ENCODE assay signal across 8 mouse cellular contexts in genomic region chr19:38245361-38246176, GRCm38 (mm10). TPM values are rescaled to one million over a fixed set of nuclear protein-coding genes. Genes with fewer than 3 reads are reported as not detected.
DNase-seq lines count a peak whose midpoint lies in the region; ATAC-seq and TF ChIP-seq lines count a peak whose summit lies in the region.
"Had no signal": no experiment of that assay in that cellular context is flagged by ENCODE, and none has a peak within 500 bp of the region (broad histone marks: within the 10 kb centered on the region; RNA-seq: fewer than 3 reads in every experiment).

No protein-coding gene starts in this region.

- H3K4me3 ChIP-seq in left cerebral cortex, adult 2 months = no peak overlapping the region
- H3K4me3 ChIP-seq in forebrain, embryonic 11.5 days (ENCODE audit: low read depth, low read length) = no peak overlapping the region
- no peak overlapping the region for H3K4me3 ChIP-seq in hindbrain, embryonic 13.5 days
- no peak overlapping the region for H3K4me3 ChIP-seq in myocyte

- H3K9me3 ChIP-seq in forebrain, embryonic 11.5 days (ENCODE audit: control insufficient read depth, low read length) = no peaks in the 10 kb centered on the region
- no peaks in the 10 kb centered on the region for H3K9me3 ChIP-seq in hindbrain, embryonic 13.5 days

- 64% methylated on average over 10 of the region's 10 CpGs for WGBS in forebrain, embryonic 11.5 days
- 47% methylated on average over 10 of the region's 10 CpGs for WGBS in hindbrain, embryonic 13.5 days

- ATAC-seq in forebrain, embryonic 11.5 days (replicated peaks; ENCODE audit: low FRiP score) = peak; percentile 33; the same call in 1 of the 2 replicates
- peak; percentile 68 for ATAC-seq in hindbrain, embryonic 13.5 days (ENCODE audit: low FRiP score)

- intact Hi-C loops in left cerebral cortex, adult 2 months (cut with DNase I) = no loop called here
- intact Hi-C loops in left cerebral cortex, postnatal 25 days (cut with DNase I) = no loop called here
- intact Hi-C loops in left cerebral cortex, postnatal 36 days (cut with DNase I) = no loop called here

- H3K9ac ChIP-seq in forebrain, embryonic 11.5 days (ENCODE audit: low read length) = no peak overlapping the region
- no peak overlapping the region for H3K9ac ChIP-seq in hindbrain, embryonic 13.5 days

- no peak for TF ChIP-seq POLR2A in myocyte (IDR thresholded peaks at IDR 0.05; ENCODE audit: insufficient read length, low read depth)

- H3K36me3 ChIP-seq in forebrain, embryonic 11.5 days (ENCODE audit: control insufficient read depth, insufficient read depth, low read length) = no peaks in the 10 kb centered on the region
- no peaks in the 10 kb centered on the region for H3K36me3 ChIP-seq in hindbrain, embryonic 13.5 days
- H3K36me3 ChIP-seq in myocyte (ENCODE audit: control insufficient read depth, insufficient read depth) = no peaks in the 10 kb centered on the region

- peaks cover 2% of the 10 kb centered on the region; the same call in 1 of the 2 replicates for H3K4me1 ChIP-seq in forebrain, embryonic 11.5 days (replicated peaks; ENCODE audit: control insufficient read depth, insufficient read depth, low read length)
- peaks cover 16% of the 10 kb centered on the region for H3K4me1 ChIP-seq in hindbrain, embryonic 13.5 days (replicated peaks)

- H3K27me3 ChIP-seq in forebrain, embryonic 11.5 days (ENCODE audit: control insufficient read depth, insufficient read depth, low read length) = no peaks in the 10 kb centered on the region
- no peaks in the 10 kb centered on the region for H3K27me3 ChIP-seq in hindbrain, embryonic 13.5 days
- peaks cover 29% of the 10 kb centered on the region for H3K27me3 ChIP-seq in myocyte (ENCODE audit: control insufficient read depth, insufficient read depth, insufficient read length)

- H3K79me2 ChIP-seq in myocyte (ENCODE audit: control insufficient read depth, insufficient read depth) = no peaks in the 10 kb centered on the region

- TF ChIP-seq CTCF in left cerebral cortex, adult 2 months (IDR thresholded peaks at IDR 0.05) = no peak

- no peak for DNase-seq in left cerebral cortex, adult 2 months (ENCODE audit: extremely low spot score in 1 of 2, low spot score in 2 of 2)
- no peak for DNase-seq in left cerebral cortex, postnatal 25 days (ENCODE audit: low spot score in 2 of 2)
- DNase-seq in forebrain, embryonic 11.5 days (ENCODE audit: low spot score) = no peak
- DNase-seq in spleen, adult 18-20 months = no peak
- DNase-seq in left cerebral cortex, postnatal 36 days (ENCODE audit: low spot score in 2 of 2) = no peak
- DNase-seq: gastrocnemius, postnatal 14 days had no signal

- no peak overlapping the region for H3K4me2 ChIP-seq in forebrain, embryonic 11.5 days (ENCODE audit: low read depth, low read length, severe bottlenecking)
- H3K4me2 ChIP-seq in hindbrain, embryonic 13.5 days = peak overlapping the region; percentile 9; the same call in 1 of the 2 replicates
- peak overlapping the region; percentile 33 for H3K4me2 ChIP-seq in myocyte (ENCODE audit: low read depth)

- no peak overlapping the region for H3ac ChIP-seq in myocyte (ENCODE audit: control insufficient read depth, insufficient read length)

- 0 out of 2 replicates have a peak overlapping the region, but pooled peaks have one; percentile 5 for H3K27ac ChIP-seq in left cerebral cortex, adult 2 months
- H3K27ac ChIP-seq in forebrain, embryonic 11.5 days (ENCODE audit: low read depth, low read length) = peak overlapping the region; percentile 42; the same call in 1 of the 2 replicates
- H3K27ac ChIP-seq in hindbrain, embryonic 13.5 days = peak overlapping the region; percentile 81

TF ChIP-seq in myocyte, 11 proteins besides CTCF, POLR2A, EP300 and RAD21:
- TF ChIP-seq MYOG (IDR thresholded peaks at IDR 0.05; ENCODE audit: control insufficient read depth in 1 of 3, insufficient read depth in 1 of 3, insufficient read length in 2 of 3, low read depth in 2 of 3) (no peak), TCF12 (IDR thresholded peaks at IDR 0.05; ENCODE audit: insufficient read depth, poor library complexity, severe bottlenecking) (no peak), MYOD1 (IDR thresholded peaks at IDR 0.05; ENCODE audit: control insufficient read depth in 1 of 3, insufficient read length in 2 of 3, low read depth in 2 of 3) (peak in 1 of 3 experiments; percentile 16)

RNA-seq across cellular contexts. Expression of gene Lgi1, which starts 18.8 kb away (rescaled TPM):
- 100 to 1,000 TPM; 133 to 144 TPM for total RNA-seq in left cerebral cortex, adult 2 months (2021)
- 100 to 1,000 TPM; 141 to 144 TPM for total RNA-seq in left cerebral cortex, postnatal 25 days (2021)
- polyA plus RNA-seq in forebrain, embryonic 11.5 days (2014; fragmentation: Nextera tagmentation; extraction: Ambion mirVana) = 0.69 and 1.2 TPM in 2 replicates
- 13.1 and 14.0 TPM in 2 replicates for polyA plus RNA-seq in hindbrain, embryonic 13.5 days (2015; fragmentation: Nextera tagmentation; extraction: Ambion mirVana)
- not detected for polyA plus RNA-seq in myocyte (2012; fragmentation: generic; extraction: Trizol)
- 100 to 1,000 TPM; 135 to 144 TPM for total RNA-seq in left cerebral cortex, postnatal 36 days (2021)

RNA-seq across cellular contexts. Expression of gene Fra10ac1, which starts 21.6 kb away (rescaled TPM):
- total RNA-seq in left cerebral cortex, adult 2 months (2021) = 10 to 100 TPM; 14.4 to 16.3 TPM
- 10 to 100 TPM; 14.5 to 16.7 TPM for total RNA-seq in left cerebral cortex, postnatal 25 days (2021)
- 47.2 and 50.3 TPM in 2 replicates for polyA plus RNA-seq in forebrain, embryonic 11.5 days (2014; fragmentation: Nextera tagmentation; extraction: Ambion mirVana)
- polyA plus RNA-seq in hindbrain, embryonic 13.5 days (2015; fragmentation: Nextera tagmentation; extraction: Ambion mirVana) = 49.1 and 49.6 TPM in 2 replicates
- polyA plus RNA-seq in myocyte (2012; fragmentation: generic; extraction: Trizol) = 6.5 TPM
- total RNA-seq in left cerebral cortex, postnatal 36 days (2021) = 10 to 100 TPM; 12.6 to 16.0 TPM

Comparison
In these comparisons a context has a peak if more than half of its experiments do, and no peak if none do; other contexts are left out.
1. H3K27ac ChIP-seq: peak in every context shown above with its lines; median percentile 81 in hindbrain, embryonic 13.5 days; 42 in forebrain, embryonic 11.5 days; 5 in left cerebral cortex, adult 2 months.